Mouse (Mus musculus) spleen, postnatal 36 days (tissue): ENCODE measurements around the gene Frmd4a.
"Not testable (repeated sequence)": the region's sequence is repeated elsewhere in the genome, so short reads cannot be mapped to it uniquely, and the experiment has no call there.

ENCODE experiments used
- DNase-seq, 2 experiments: peaks; one replicate each; pipeline ENCODE4 v3.0.0; 2022; ENCODE audit warnings: low spot score in 2 of 2, mixed read lengths in 1 of 2

Frmd4a gene

GRCm38 (mm10) chr2:4196041-4196440, 178.5 kb downstream of the Frmd4a start:
- DNase-seq, result no peak

- no peak for DNase-seq
Observed at GRCm38 (mm10) chr2:4209234-4209633, 191.7 kb downstream of the Frmd4a start.

GRCm38 (mm10) chr2:4222497-4222828, 204.9 kb downstream of the Frmd4a start:
- DNase-seq, result no peak

GRCm38 (mm10) chr2:4223316-4223715, 205.8 kb downstream of the Frmd4a start:
- no peak for DNase-seq

- no peak for DNase-seq
Observed at GRCm38 (mm10) chr2:4226941-4227558, 209.5 kb downstream of the Frmd4a start.

GRCm38 (mm10) chr2:4227563-4227962, 210.0 kb downstream of the Frmd4a start:
- no peak for DNase-seq

- no peak for DNase-seq
Observed at GRCm38 (mm10) chr2:4228510-4228909, 211.0 kb downstream of the Frmd4a start.

- no peak for DNase-seq
Observed at GRCm38 (mm10) chr2:4232335-4232734, 214.8 kb downstream of the Frmd4a start.

GRCm38 (mm10) chr2:4232761-4233322, 215.3 kb downstream of the Frmd4a start:
- DNase-seq, result no peak

GRCm38 (mm10) chr2:4237686-4238085, 220.2 kb downstream of the Frmd4a start:
- no peak for DNase-seq

- no peak for DNase-seq
Observed at GRCm38 (mm10) chr2:4249723-4250122, 232.2 kb downstream of the Frmd4a start.

GRCm38 (mm10) chr2:4252541-4253291, 235.2 kb downstream of the Frmd4a start:
- DNase-seq, result no peak

- no peak for DNase-seq
Observed at GRCm38 (mm10) chr2:4253348-4253747, 235.8 kb downstream of the Frmd4a start.

GRCm38 (mm10) chr2:4254083-4254482, 236.6 kb downstream of the Frmd4a start:
- DNase-seq, result no peak

GRCm38 (mm10) chr2:4256242-4256641, 238.7 kb downstream of the Frmd4a start:
- DNase-seq, result no peak

GRCm38 (mm10) chr2:4257604-4258003, 240.1 kb downstream of the Frmd4a start:
- no peak for DNase-seq

GRCm38 (mm10) chr2:4258803-4259202, 241.3 kb downstream of the Frmd4a start:
- DNase-seq, result not testable (repeated sequence)

- no peak for DNase-seq
Observed at GRCm38 (mm10) chr2:4260324-4261058, 243.0 kb downstream of the Frmd4a start.

GRCm38 (mm10) chr2:4262667-4263066, 245.2 kb downstream of the Frmd4a start:
- DNase-seq, result no peak

- no peak for DNase-seq
Observed at GRCm38 (mm10) chr2:4267377-4267776, 249.9 kb downstream of the Frmd4a start.

GRCm38 (mm10) chr2:4282777-4283176, 265.3 kb downstream of the Frmd4a start:
- DNase-seq, result no peak

GRCm38 (mm10) chr2:4285693-4286291, 268.3 kb downstream of the Frmd4a start:
- DNase-seq, result no peak
